Mouse (Mus musculus) olfactory bulb, adult 2 months (tissue): ENCODE results near the gene Atp8a1.

Experiments
- CTCF ChIP-seq: fragments of 200-500 bp; IDR thresholded peaks from 2 replicates; pipeline ENCODE4 v1.5.1; 2012; ENCODE audit warnings: low read depth, mild to moderate bottlenecking, low read length, moderate library complexity; ENCODE audit not compliant: insufficient read depth
- POLR2A ChIP-seq: fragments of 200-500 bp; IDR thresholded peaks from 2 replicates; pipeline ENCODE4 v1.6.1; 2012; ENCODE audit warnings: mild to moderate bottlenecking, low read depth, low read length, moderate library complexity; ENCODE audit not compliant: insufficient read depth

- TF ChIP-seq CTCF (no peak), POLR2A (no peak)
These were observed 161.3 kb downstream of the Atp8a1 start for GRCm38 (mm10) chr5:67685906-67686305.
